Mouse (Mus musculus) thymus, adult 2 months (tissue): ENCODE results near the gene Ccdc92b.

Source experiments
- CTCF ChIP-seq: fragments of 200-500 bp; IDR thresholded peaks from 2 replicates; pipeline ENCODE4 v1.5.1; 2012; ENCODE audit warnings: mild to moderate bottlenecking, control low read depth, low read length, moderate library complexity, borderline replicate concordance; ENCODE audit not compliant: control insufficient read depth, poor library complexity, insufficient read depth; ENCODE audit errors: extremely low read depth
- POLR2A ChIP-seq: fragments of 200-500 bp; IDR thresholded peaks from 2 replicates; pipeline ENCODE4 v1.6.1; 2012; ENCODE audit warnings: mild to moderate bottlenecking, low read length, control low read depth, moderate library complexity; ENCODE audit not compliant: control insufficient read depth, poor library complexity, insufficient read depth; ENCODE audit errors: extremely low read depth

DNA sequence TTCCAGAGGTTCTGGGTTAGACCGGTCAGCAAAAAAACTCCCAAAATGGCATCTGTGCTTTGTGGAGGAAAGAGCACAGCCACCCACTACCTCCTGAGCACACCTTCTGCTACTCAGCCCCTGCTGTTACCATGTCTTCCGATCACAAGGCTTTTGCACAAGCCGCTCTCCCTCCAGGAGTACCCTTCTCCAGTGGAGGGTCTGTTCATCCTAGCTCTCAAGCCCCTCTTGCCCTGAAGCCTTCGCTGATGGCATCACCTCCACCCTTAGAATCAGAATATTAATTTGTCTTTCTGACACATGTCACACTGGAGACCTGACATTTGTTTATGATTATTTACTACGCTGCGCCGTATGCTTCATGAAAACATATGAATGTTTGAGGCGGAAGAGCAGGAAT, 18.1 kb downstream of the Ccdc92b start:
- TF ChIP-seq POLR2A = no peak
- TF ChIP-seq CTCF = no peak
